Mouse (Mus musculus) embryonic facial prominence, embryonic 14.5 days (tissue): Measurements from ENCODE around the gene Meis2. TPM values are rescaled to one million over a fixed set of nuclear protein-coding genes. Genes with fewer than 3 reads are reported as not detected.
A peak's percentile ranks its signal among the peaks of the same experiment; 100 is the strongest.

Experiments used
- ATAC-seq: fragments of 200-750 bp; cut with Nextera tagmentation; 2 replicates; pipeline ENCODE4 v1.8.0; 2017; ENCODE audit warnings: low read depth, moderate number of reproducible peaks, moderate TSS enrichment
- DNase-seq: peaks from one replicate; pipeline ENCODE4 v3.0.0-alpha.2; 2015; ENCODE audit warnings: low spot score
- H3K27ac ChIP-seq: fragments of 300-500 bp; sonication (generic); replicated peaks from 2 replicates; pipeline ENCODE4 v1.5.1; 2014; ENCODE audit warnings: low read depth, mild to moderate bottlenecking, low read length, moderate library complexity
- H3K27me3 ChIP-seq: fragments of 300-500 bp; sonication (generic); replicated peaks from 2 replicates; pipeline ENCODE4 v1.6.1; 2014; ENCODE audit warnings: low read length; ENCODE audit not compliant: control insufficient read depth, insufficient read depth
- H3K36me3 ChIP-seq: fragments of 300-500 bp; sonication (generic); 2 replicates; pipeline ENCODE4 v1.6.1; 2014; ENCODE audit warnings: low read length, mixed read lengths; ENCODE audit not compliant: control insufficient read depth, insufficient read depth
- H3K4me1 ChIP-seq: fragments of 300-500 bp; sonication (generic); 2 replicates; pipeline ENCODE4 v1.6.1; 2014; ENCODE audit warnings: antibody characterized with exemption, low read length; ENCODE audit not compliant: control insufficient read depth, insufficient read depth
- H3K4me2 ChIP-seq: fragments of 300-500 bp; sonication (generic); 2 replicates; pipeline ENCODE4 v1.6.1; 2014; ENCODE audit warnings: low read depth, mild to moderate bottlenecking, low read length, moderate library complexity, mixed read lengths
- H3K4me3 ChIP-seq: fragments of 300-500 bp; sonication (generic); 2 replicates; pipeline ENCODE4 v1.5.1; 2014; ENCODE audit warnings: low read depth, mild to moderate bottlenecking, low read length
- H3K9ac ChIP-seq: fragments of 300-500 bp; sonication (generic); 2 replicates; pipeline ENCODE4 v1.6.1; 2014; ENCODE audit warnings: low read depth, mild to moderate bottlenecking, low read length, moderate library complexity, mixed read lengths
- H3K9me3 ChIP-seq: fragments of 300-500 bp; sonication (generic); 2 replicates; pipeline ENCODE4 v1.6.1; 2016; ENCODE audit warnings: low read length; ENCODE audit not compliant: control insufficient read depth
- WGBS: fragments of 180-500 bp; shearing (Covaris S2); extraction: QIAGEN DNeasy Blood & Tissue Kit; methylation state at CpG from one replicate; pipeline ENCODE4 v1.1.7; 2014; 5-methylcytosine and 5-hydroxymethylcytosine counted together
- polyA plus RNA-seq: library from polyadenylated mRNA; unstranded; fragments of >200 nt; fragmentation: Nextera tagmentation; extraction: Ambion mirVana; gene quantifications from 2 replicates; pipeline ENCODE4 v1.2.1, GENCODE M21; 2014

The Meis2 gene
- polyA plus RNA-seq, 1 experiment from 2014 or later = 30.4 TPM

DNA sequence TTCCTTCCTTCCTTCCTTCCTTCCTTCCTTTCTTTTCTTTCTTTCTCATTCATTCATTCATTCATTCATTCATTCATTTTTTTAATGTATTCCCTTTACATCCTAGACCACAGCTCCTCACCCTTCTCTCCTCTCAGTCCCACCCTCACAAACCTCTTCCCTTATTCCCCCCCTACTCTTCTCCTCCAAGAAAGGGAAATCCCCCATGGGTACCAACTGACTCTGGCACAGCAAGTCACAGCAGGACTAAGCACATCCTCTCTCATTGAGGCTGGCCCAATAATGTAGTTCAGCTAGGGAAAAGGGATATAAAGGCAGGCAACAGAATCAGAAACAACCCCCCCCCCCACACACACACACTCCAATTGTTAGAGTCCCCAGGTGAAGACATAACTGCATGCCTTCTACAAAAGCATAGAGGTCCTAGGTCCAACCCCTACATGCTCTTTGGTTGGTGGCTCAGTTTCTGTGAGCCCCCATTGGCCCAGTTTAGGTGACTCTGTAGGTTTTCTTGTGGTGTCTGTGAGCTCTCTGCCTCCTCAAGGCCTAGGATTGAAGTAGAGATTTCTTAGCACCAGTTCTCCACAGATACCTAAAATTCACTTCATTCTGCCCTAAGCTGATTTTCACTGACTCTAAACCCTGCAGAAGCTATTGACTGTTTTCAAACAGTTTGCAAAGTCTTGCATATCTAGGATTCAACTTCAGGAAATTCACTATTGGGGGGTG, 11.3 kb upstream of the Meis2 start:
- no peak overlapping the region for H3K27ac ChIP-seq
- ATAC-seq = no peak
- H3K27me3 ChIP-seq = peaks cover 43% of the 10 kb centered on the region

GRCm38 (mm10) chr2:116075902-116076301, 10.3 kb upstream of the Meis2 start:
- peak; percentile 88 for DNase-seq
- peak overlapping the region; percentile 19; the same call in 1 of the 2 replicates for H3K27ac ChIP-seq
- ATAC-seq = peak; percentile 80
- H3K4me2 ChIP-seq = peak overlapping the region; percentile 79
- H3K36me3 ChIP-seq = no peaks in the 10 kb centered on the region
- H3K4me1 ChIP-seq = peaks cover 8% of the 10 kb centered on the region; the same call in 1 of the 2 replicates
- H3K9ac ChIP-seq = peak overlapping the region; percentile 58
- H3K9me3 ChIP-seq = no peaks in the 10 kb centered on the region
- H3K27me3 ChIP-seq = peaks cover 43% of the 10 kb centered on the region
- WGBS = under 1% methylated on average over 23 of the region's 23 CpGs
- H3K4me3 ChIP-seq = peak overlapping the region; percentile 45

More for the DNA sequence above, 11.3 kb upstream of the Meis2 start:
- peaks cover 5% of the 10 kb centered on the region; the same call in 1 of the 2 replicates for H3K4me1 ChIP-seq
- 0 out of 2 replicates have a peak, but pooled peaks cover 6% of the 10 kb centered on the region for H3K9me3 ChIP-seq
- H3K9ac ChIP-seq = no peak overlapping the region
- H3K4me3 ChIP-seq = no peak overlapping the region
- no peaks in the 10 kb centered on the region for H3K36me3 ChIP-seq
- no peak overlapping the region for H3K4me2 ChIP-seq
- DNase-seq = no peak

- H3K4me2 ChIP-seq = peak overlapping the region; percentile 79
- peaks cover 43% of the 10 kb centered on the region for H3K27me3 ChIP-seq
- H3K9ac ChIP-seq = peak overlapping the region; percentile 58
- no peaks in the 10 kb centered on the region for H3K9me3 ChIP-seq
- 4% methylated on average over 20 of the region's 20 CpGs for WGBS
- no peaks in the 10 kb centered on the region for H3K36me3 ChIP-seq
- peak overlapping the region; percentile 19 for H3K27ac ChIP-seq
- H3K4me1 ChIP-seq = peaks cover 8% of the 10 kb centered on the region; the same call in 1 of the 2 replicates
- ATAC-seq (no peak), DNase-seq (no peak)
- H3K4me3 ChIP-seq = peak overlapping the region; percentile 45
Observed at GRCm38 (mm10) chr2:116075477-116075876, 9.8 kb upstream of the Meis2 start.

GRCm38 (mm10) chr2:116074726-116075440, 9.2 kb upstream of the Meis2 start:
- Histone ChIP-seq H3K27ac (no peak overlapping the region; the same call in 1 of the 2 replicates), H3K27me3 (peaks cover 43% of the 10 kb centered on the region), H3K4me2 (peak overlapping the region; percentile 79), H3K36me3 (no peaks in the 10 kb centered on the region), H3K4me1 (peaks cover 8% of the 10 kb centered on the region; the same call in 1 of the 2 replicates), H3K9ac (peak overlapping the region; percentile 58; the same call in 1 of the 2 replicates), H3K9me3 (no peaks in the 10 kb centered on the region), H3K4me3 (peak overlapping the region; percentile 45)
- no peak for DNase-seq
- 13% methylated on average over 17 of the region's 17 CpGs for WGBS
- no peak for ATAC-seq

DNA sequence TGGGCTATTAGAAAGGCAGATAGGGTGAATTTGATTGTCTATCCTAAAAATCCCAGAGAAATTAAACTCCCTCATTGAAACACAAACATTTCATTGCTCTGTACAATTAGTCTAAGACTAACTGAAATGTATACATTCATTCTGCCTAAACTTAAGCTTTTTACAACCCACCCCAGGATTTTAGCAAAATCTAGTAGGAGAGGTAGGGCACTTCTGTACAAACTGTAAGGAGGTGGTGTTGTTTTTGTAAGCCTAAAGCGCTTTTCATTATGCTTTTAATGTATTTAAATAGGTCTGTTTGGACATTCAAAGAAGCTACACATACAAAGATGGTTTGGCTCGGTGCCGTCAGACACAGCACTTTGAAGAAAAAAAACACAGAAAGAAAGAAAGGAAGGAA, 8.4 kb upstream of the Meis2 start:
- ATAC-seq (no peak), DNase-seq (no peak)
- H3K9me3 ChIP-seq = no peaks in the 10 kb centered on the region
- no peak overlapping the region for H3K9ac ChIP-seq
- H3K36me3 ChIP-seq = no peaks in the 10 kb centered on the region
- peak overlapping the region; percentile 36; the same call in 1 of the 2 replicates for H3K27ac ChIP-seq
- H3K4me1 ChIP-seq = peaks cover 8% of the 10 kb centered on the region; the same call in 1 of the 2 replicates
- peak overlapping the region; percentile 77 for H3K4me2 ChIP-seq
- 19% methylated on average over 3 of the region's 3 CpGs for WGBS
- H3K4me3 ChIP-seq = no peak overlapping the region
- peaks cover 43% of the 10 kb centered on the region for H3K27me3 ChIP-seq

GRCm38 (mm10) chr2:116073311-116073904, 7.8 kb upstream of the Meis2 start:
- Histone ChIP-seq H3K36me3 (no peaks in the 10 kb centered on the region), H3K27ac (peak overlapping the region; percentile 24; the same call in 1 of the 2 replicates), H3K27me3 (peaks cover 43% of the 10 kb centered on the region), H3K9ac (peak overlapping the region; percentile 16; the same call in 1 of the 2 replicates), H3K4me3 (no peak overlapping the region), H3K4me2 (peak overlapping the region; percentile 77), H3K9me3 (no peaks in the 10 kb centered on the region), H3K4me1 (peaks cover 8% of the 10 kb centered on the region; the same call in 1 of the 2 replicates)
- no peak for DNase-seq
- 32% methylated on average over 9 of the region's 9 CpGs for WGBS
- ATAC-seq = no peak

DNA sequence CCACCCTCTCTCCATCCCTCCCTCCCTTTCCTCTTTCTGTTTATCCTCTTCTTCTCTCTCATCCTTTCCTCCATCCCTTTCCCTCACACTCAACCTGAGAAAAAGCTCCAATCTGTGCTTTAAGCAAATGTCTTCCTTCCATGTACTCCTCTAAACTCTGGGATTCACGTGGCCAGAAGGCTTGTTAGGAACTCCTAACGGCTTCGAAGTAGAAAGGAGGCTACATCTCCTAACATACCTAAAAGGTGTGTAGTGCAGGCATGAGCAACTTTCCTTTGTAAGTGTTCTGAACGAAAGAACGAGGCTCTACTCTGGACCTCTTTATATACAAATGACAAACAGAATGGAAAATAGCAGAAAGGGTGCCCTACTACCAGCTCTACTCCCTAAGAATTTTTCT, 7.1 kb upstream of the Meis2 start:
- peak overlapping the region; percentile 95 for H3K9ac ChIP-seq
- H3K4me3 ChIP-seq = peak overlapping the region; percentile 71

DNA sequence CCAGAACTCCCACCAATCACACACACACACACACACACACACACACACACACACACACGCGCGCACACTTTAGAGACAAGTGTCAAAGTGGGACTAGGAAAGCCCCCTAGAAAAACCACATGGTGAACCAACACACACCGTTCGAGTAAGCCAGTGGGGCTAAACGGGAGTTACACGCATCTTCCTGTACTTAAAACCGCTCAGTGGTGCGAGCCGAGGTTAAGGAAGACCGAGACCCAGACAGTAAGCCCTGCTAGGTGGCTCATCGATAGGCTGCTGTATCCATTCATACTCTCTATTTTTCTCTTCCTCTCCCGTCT, 6.6 kb upstream of the Meis2 start:
- no peak for DNase-seq
- Histone ChIP-seq H3K36me3 (no peaks in the 10 kb centered on the region), H3K9me3 (no peaks in the 10 kb centered on the region), H3K4me1 (peaks cover 8% of the 10 kb centered on the region; the same call in 1 of the 2 replicates), H3K4me2 (peak overlapping the region; percentile 77), H3K4me3 (peak overlapping the region; percentile 71), H3K27me3 (peaks cover 41% of the 10 kb centered on the region), H3K9ac (peak overlapping the region; percentile 95), H3K27ac (peak overlapping the region; percentile 96)
- ATAC-seq = no peak
- 7% methylated on average over 13 of the region's 13 CpGs for WGBS

More for the DNA sequence above, 7.1 kb upstream of the Meis2 start:
- WGBS = 17% methylated on average over 5 of the region's 5 CpGs
- ATAC-seq (no peak), DNase-seq (no peak)
- peaks cover 8% of the 10 kb centered on the region; the same call in 1 of the 2 replicates for H3K4me1 ChIP-seq
- peaks cover 45% of the 10 kb centered on the region for H3K27me3 ChIP-seq
- no peaks in the 10 kb centered on the region for H3K36me3 ChIP-seq
- peak overlapping the region; percentile 77 for H3K4me2 ChIP-seq
- H3K27ac ChIP-seq = peak overlapping the region; percentile 96; the same call in 1 of the 2 replicates
- H3K9me3 ChIP-seq = no peaks in the 10 kb centered on the region
